Mouse (Mus musculus) erythroblast, embryonic 14.5 days (primary cell): Measurements from ENCODE around the gene Amt.

Experiments used
- GATA1 ChIP-seq: IDR thresholded peaks from 2 replicates; pipeline ENCODE4 v1.6.1; 2012; ENCODE audit warnings: low read length, inconsistent platforms, mixed read lengths
- TAL1 ChIP-seq: IDR thresholded peaks from 3 replicates; pipeline ENCODE4 v1.6.1; 2012; ENCODE audit warnings: low read length, inconsistent platforms, mixed read lengths

- TF ChIP-seq GATA1 (no peak), TAL1 (no peak)
Observed at GRCm38 (mm10) chr9:108264191-108264921, 32.3 kb upstream of the Amt start.
